Mouse (Mus musculus) ES-E14 (cell line): ENCODE measurements at regions not wholly inside any gene's neighbourhood (a gene's known extent, or its start where the extent isn't known, plus 50 kb on each side); places are given as distances from the start of the nearest gene placed in this dataset.

Experiments used
- DNase-seq: peaks from one replicate; pipeline ENCODE4 v3.0.0-alpha.2; 2013; ENCODE audit warnings: low read depth, low spot score
- H3K27ac ChIP-seq: 2 replicates; pipeline ENCODE4 v1.5.1; 2012; ENCODE audit warnings: low read depth, mild to moderate bottlenecking, low read length, moderate library complexity, mixed read lengths; ENCODE audit not compliant: poor library complexity, insufficient read depth, severe bottlenecking
- H3K36me3 ChIP-seq: 2 replicates; pipeline ENCODE4 v1.6.1; 2012; ENCODE audit warnings: mild to moderate bottlenecking, low read length, moderate library complexity, mixed read lengths; ENCODE audit not compliant: control insufficient read depth, poor library complexity, insufficient read depth, severe bottlenecking
- H3K4me1 ChIP-seq, 2 experiments: fragments of 150-350 bp in 1 of 2; sonication (generic) in 1 of 2; 2 replicates each; pipeline ENCODE4 v1.6.1; 2012; ENCODE audit warnings: low read length in 2 of 2, mild to moderate bottlenecking in 1 of 2, mixed read lengths in 1 of 2; ENCODE audit not compliant: control insufficient read depth in 2 of 2, insufficient read depth in 2 of 2, poor library complexity in 1 of 2
- H3K4me3 ChIP-seq, 2 experiments: fragments of 150-350 bp in 1 of 2; sonication (generic) in 1 of 2; 2 replicates each; pipeline ENCODE4 v1.5.1; 2012; ENCODE audit warnings: low read length in 2 of 2, low read depth in 1 of 2, mild to moderate bottlenecking in 1 of 2, mixed read lengths in 1 of 2; ENCODE audit not compliant: insufficient read depth in 1 of 2, poor library complexity in 1 of 2, severe bottlenecking in 1 of 2
- H3K9ac ChIP-seq: 2 replicates; pipeline ENCODE4 v1.6.1; 2012; ENCODE audit warnings: low read depth, mild to moderate bottlenecking, low read length, mixed read lengths; ENCODE audit not compliant: poor library complexity, insufficient read depth, severe bottlenecking
- H3K9me3 ChIP-seq: fragments of 150-350 bp; sonication (generic); 2 replicates; pipeline ENCODE4 v1.6.1; 2012; ENCODE audit warnings: low read depth, mild to moderate bottlenecking, low read length; ENCODE audit not compliant: control insufficient read depth, insufficient read depth
- CHD2 ChIP-seq: IDR thresholded peaks from 2 replicates; pipeline ENCODE4 v1.6.1; 2014; ENCODE audit warnings: mild to moderate bottlenecking, low read depth, low read length, inconsistent platforms
- HCFC1 ChIP-seq: IDR thresholded peaks from 2 replicates; pipeline ENCODE4 v1.6.1; 2012; ENCODE audit warnings: low read length, inconsistent platforms, borderline replicate concordance; ENCODE audit not compliant: insufficient read depth
- MAFK ChIP-seq: IDR thresholded peaks from 2 replicates; pipeline ENCODE4 v1.6.1; 2014; ENCODE audit warnings: mild to moderate bottlenecking, low read depth, low read length, inconsistent platforms; ENCODE audit not compliant: insufficient read depth
- ZC3H11A ChIP-seq: IDR thresholded peaks from 2 replicates; pipeline ENCODE4 v1.6.1; 2012; ENCODE audit warnings: low read depth, mild to moderate bottlenecking, inconsistent platforms, low read length, borderline replicate concordance
- ZNF384 ChIP-seq: IDR thresholded peaks from 2 replicates; pipeline ENCODE4 v1.6.1; 2012; ENCODE audit warnings: low read depth, low read length, inconsistent platforms
- in situ Hi-C, 2 experiments: fragments of 600-800 bp; cut with MboI; formaldehyde crosslinking; loops; one replicate each; pipeline ENCODE4 v1.15.1; 2025; ENCODE audit warnings: low sequenced_read_pairs in 2 of 2, inconsistent platforms in 1 of 2; ENCODE audit not compliant: unreplicated experiment in 2 of 2

DNA sequence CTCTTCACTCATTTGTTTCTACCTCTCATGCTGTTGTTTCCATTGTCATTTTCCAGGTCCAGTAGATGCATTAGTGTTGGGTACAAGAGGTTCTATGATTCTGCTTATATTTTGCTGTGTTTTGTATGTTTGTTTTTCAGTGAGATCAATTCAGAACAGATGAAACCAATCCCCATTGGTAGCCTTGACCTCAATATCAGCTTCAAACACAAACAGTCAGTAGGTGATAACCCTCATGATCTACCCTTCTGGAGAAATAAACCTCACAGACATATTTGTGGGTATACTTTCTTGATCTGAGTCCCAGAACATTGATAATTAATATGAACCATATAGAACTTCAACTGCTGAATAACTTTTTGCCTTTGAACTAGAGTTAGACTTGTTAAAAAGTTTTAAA is 969.3 kb upstream of the Lrrc6 start:
- no peaks in the 10 kb centered on the region for H3K4me1 ChIP-seq
- H3K36me3 ChIP-seq, result no peaks in the 10 kb centered on the region
- H3K9ac ChIP-seq, result no peak overlapping the region
- H3K4me3 ChIP-seq, result no peak overlapping the region
- H3K27ac ChIP-seq, result no peak overlapping the region
- no peak for DNase-seq
- no peaks in the 10 kb centered on the region for H3K9me3 ChIP-seq
- TF ChIP-seq ZNF384 (no peak), CHD2 (no peak), ZC3H11A (no peak), HCFC1 (no peak), MAFK (no peak)
- in situ Hi-C loops, result no loop called here

DNA sequence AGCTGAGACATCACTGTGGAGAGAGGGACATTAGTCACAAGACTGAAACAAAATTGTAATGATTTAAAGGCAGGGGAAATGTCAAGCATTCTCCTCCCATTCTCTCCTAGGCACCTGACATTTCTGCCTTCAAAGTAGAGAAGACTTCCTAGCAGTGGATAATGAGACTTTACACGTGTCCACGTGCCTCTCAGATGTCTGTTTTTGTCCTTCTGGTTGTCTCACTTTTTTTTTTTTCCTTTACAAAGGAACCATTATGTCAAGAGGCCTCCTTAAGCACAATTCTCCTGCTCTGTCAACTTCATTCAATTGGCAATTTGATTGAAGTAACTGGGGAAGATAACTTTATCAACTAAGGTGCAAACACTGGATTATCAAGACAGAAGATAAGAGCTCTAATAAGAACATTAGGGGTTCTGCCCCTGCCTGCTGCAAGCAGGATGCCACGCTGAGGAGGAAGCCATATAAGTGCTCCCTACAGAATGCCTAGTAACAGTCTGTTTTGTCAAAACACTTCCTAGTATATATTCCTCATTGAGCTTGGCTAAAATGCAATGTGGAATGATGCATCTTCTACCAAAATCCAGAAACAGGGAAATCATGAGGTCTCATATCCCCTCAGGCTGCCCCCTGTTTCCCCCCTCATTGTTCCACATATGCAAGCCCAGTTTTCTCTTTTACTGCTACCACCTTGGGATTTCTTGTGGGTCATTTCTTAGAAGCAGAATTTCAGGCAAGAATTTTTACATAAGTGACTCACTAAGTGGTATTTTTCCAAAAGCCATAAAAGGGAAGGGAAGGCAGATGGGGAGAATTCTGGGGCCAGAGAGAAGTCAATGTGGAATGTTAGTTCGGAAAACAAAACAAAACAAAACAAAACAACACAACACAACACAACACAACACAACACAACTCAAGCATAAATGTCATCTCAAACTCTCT is 967.0 kb upstream of the Lrrc6 start:
- in situ Hi-C loops, result no loop called here

DNA sequence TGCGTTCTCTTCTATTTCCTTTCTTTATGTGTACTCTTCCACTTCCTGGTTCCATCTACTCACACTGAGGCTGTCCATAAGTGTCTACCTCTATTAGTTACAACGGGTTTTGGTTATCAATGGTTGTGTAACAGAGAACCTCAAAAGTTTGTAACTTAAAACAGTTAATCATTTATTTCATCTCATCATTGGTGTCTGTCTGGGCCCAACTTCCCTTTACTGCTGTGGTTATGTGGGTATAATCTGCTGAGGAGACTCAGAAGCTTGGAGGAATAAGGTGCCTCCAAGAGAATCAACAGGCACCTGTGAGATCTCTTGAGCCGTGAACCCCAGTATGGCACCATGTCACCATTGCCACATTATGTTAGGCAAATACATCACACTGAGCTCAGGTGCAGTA is 962.2 kb upstream of the Lrrc6 start:
- TF ChIP-seq ZNF384, result no peak
- no peak for TF ChIP-seq ZC3H11A
- TF ChIP-seq CHD2, result no peak
- TF ChIP-seq HCFC1, result no peak
- TF ChIP-seq MAFK, result no peak
- H3K27ac ChIP-seq, result no peak overlapping the region
- no peak overlapping the region for H3K4me3 ChIP-seq
- H3K36me3 ChIP-seq, result no peaks in the 10 kb centered on the region
- H3K9me3 ChIP-seq, result no peaks in the 10 kb centered on the region
- no peak overlapping the region for H3K9ac ChIP-seq
- no peak for DNase-seq
- no peaks in the 10 kb centered on the region for H3K4me1 ChIP-seq
- in situ Hi-C loops, result no loop called here

More for the DNA sequence above, 967.0 kb upstream of the Lrrc6 start:
- H3K27ac ChIP-seq, result no peak overlapping the region
- H3K4me3 ChIP-seq, result no peak overlapping the region
- DNase-seq, result no peak
- no peaks in the 10 kb centered on the region for H3K4me1 ChIP-seq
- no peaks in the 10 kb centered on the region for H3K36me3 ChIP-seq
- H3K9me3 ChIP-seq, result no peaks in the 10 kb centered on the region
- TF ChIP-seq HCFC1 (no peak), CHD2 (no peak), ZC3H11A (no peak), MAFK (no peak), ZNF384 (no peak)
- no peak overlapping the region for H3K9ac ChIP-seq

DNA sequence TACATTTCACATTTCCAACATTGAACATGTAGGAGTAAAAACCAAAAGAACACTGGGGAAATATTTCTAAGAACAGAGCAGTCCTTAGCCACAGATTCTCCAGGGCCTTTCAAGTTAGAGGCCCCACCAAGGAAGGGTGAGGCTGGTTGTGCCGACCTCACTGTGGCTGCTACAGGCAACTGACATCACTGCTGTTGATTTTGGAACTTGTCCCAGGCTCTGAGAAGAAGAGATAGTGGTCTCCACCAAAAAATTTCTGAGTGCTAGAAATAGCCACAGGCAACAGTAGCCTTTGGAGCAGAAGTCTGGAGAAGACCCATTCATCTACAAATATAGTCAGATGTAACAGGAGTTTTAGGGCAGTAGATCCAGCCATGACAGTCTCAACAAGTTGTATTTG is 959.7 kb upstream of the Lrrc6 start:
- H3K4me3 ChIP-seq, result no peak overlapping the region
- no peak for TF ChIP-seq ZC3H11A
- TF ChIP-seq MAFK, result no peak
- TF ChIP-seq HCFC1, result no peak
- TF ChIP-seq CHD2, result no peak
- TF ChIP-seq ZNF384, result no peak
- no peak overlapping the region for H3K27ac ChIP-seq
- in situ Hi-C loops, result no loop called here
- H3K9me3 ChIP-seq, result no peaks in the 10 kb centered on the region
- DNase-seq, result no peak
- no peaks in the 10 kb centered on the region for H3K4me1 ChIP-seq
- H3K36me3 ChIP-seq, result no peaks in the 10 kb centered on the region
- H3K9ac ChIP-seq, result no peak overlapping the region
